Mouse (Mus musculus): ENCODE measurements around the gene Olfr1057. TPM values are rescaled to one million over a fixed set of nuclear protein-coding genes. Genes with fewer than 3 reads are reported as not detected.
"Not testable (repeated sequence)": the region's sequence is repeated elsewhere in the genome, so short reads cannot be mapped to it uniquely, and the experiment has no call there.

The Olfr1057 gene
- not detected for total RNA-seq (2021)
- long read RNA-seq, experiment 1: 0 reads
- long read RNA-seq, experiment 2: 0 reads

DNA sequence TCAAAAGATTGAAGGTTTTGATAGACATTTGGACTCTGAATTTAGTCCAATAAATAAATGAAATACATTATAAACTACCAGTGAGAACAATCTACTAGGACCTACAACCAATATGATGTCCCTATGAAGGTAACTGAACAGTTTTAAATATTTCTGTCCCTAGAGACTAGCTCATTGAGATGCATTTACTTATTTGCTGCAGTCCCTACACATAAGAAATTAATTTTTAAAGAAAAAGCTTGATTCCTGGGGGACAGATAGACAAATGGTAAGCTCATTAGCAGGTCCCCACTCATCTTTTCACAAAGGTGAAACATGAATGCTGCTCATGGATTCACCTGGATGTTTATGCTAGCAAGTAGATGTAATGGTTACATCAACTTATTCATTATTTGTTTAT is at the start of gene Olfr1057:
Olfr1057 (minus strand) TSS at position 101 of the 400 bp plus-strand sequence.
- H3K27ac ChIP-seq: no peak within 1 kb of the TSS
- no peak for DNase-seq (ENCODE audit: low spot score in 2 of 2)
- no peak for TF ChIP-seq CTCF (conservative IDR thresholded peaks at IDR 0.05)
- no peak within 1 kb of the TSS for H3K4me3 ChIP-seq

DNA sequence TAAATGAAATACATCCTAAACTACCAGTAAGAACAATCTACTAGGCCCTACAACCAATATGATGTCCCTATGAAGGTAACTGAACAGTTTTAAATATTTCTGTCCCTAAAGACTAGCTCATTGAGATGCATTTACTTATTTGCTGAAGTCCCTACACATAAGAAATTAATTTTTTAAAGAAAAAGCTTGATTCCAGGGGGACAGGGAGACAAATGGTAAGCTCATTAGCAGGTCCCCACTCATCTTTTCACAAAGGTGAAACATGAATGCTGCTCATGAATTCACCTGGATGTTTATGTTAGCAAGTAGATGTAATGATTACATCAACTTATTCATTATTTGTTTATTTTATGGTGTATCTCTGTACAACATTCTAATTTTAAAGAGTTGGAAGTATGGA is 48.5 kb upstream of the Olfr1057 start, which contains the start of gene Olfr1062:
Olfr1062 (minus strand) TSS at position 101 of the 400 bp plus-strand sequence.
- DNase-seq (ENCODE audit: low spot score in 2 of 2); H3K27ac ChIP-seq; H3K4me3 ChIP-seq: not testable (repeated sequence)

- TF ChIP-seq CTCF (conservative IDR thresholded peaks at IDR 0.05): no peak
- no peak for DNase-seq (ENCODE audit: low spot score in 2 of 2)
- Histone ChIP-seq H3K4me3 (no peak within 1 kb of the TSS), H3K27ac (no peak within 1 kb of the TSS)
These were observed 35.8 kb upstream of the Olfr1057 start, which contains the start of gene Olfr1061 for GRCm38 (mm10) chr2:86413950-86414349. Gene Olfr1061 (minus strand): TSS chr2:86414050.

GRCm38 (mm10) chr2:86395114-86395513 is 16.9 kb upstream of the Olfr1057 start:
- no peak overlapping the region for H3K4me3 ChIP-seq
- H3K27ac ChIP-seq: no peak overlapping the region
- no peak for DNase-seq (ENCODE audit: low spot score in 2 of 2)
- TF ChIP-seq CTCF (conservative IDR thresholded peaks at IDR 0.05): no peak

DNA sequence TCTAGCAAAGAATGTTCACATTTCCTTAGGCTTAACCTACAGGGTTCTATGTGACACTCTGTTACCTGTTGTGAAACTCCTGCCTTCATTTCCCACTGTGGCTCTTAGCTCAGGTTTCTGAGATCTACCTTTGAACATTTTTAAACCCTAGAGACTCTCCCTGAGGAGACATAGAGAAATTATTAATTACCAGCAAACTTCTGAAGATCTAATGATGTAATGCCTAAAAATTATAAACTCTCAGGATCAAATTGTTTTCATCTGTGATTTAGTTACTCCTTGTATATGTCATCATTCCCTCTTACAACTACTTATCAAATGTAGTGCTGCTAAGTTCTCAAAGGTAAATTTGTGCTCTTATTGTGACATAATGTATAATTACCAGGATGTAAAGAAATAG is 10.3 kb upstream of the Olfr1057 start, which contains the start of gene Olfr1058:
Olfr1058 (minus strand) TSS at position 101 of the 400 bp plus-strand sequence.
- H3K4me3 ChIP-seq; DNase-seq (ENCODE audit: low spot score in 2 of 2); H3K27ac ChIP-seq: not testable (repeated sequence)

DNA sequence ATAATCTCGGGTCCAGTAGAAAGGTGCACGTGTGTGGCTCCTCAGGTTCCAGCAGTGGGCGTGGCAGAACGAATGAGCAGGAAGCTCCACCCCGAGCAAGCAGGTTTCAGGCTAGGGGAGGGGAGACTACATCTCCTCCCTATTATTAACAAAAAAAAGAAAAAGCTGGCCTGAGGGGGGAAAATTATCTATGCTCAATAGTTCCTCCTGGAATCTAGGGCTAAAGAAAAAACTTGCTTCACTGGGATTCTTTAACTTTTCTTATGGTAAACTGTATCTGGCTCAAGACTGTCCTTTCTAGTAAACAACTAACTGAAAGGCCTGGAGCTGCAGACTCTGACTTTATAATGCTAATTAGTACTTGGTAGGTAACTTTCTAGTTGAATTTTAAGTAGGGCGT is 11.9 kb downstream of the Olfr1057 start:
- not testable (repeated sequence) for DNase-seq (ENCODE audit: low spot score in 2 of 2)

DNA sequence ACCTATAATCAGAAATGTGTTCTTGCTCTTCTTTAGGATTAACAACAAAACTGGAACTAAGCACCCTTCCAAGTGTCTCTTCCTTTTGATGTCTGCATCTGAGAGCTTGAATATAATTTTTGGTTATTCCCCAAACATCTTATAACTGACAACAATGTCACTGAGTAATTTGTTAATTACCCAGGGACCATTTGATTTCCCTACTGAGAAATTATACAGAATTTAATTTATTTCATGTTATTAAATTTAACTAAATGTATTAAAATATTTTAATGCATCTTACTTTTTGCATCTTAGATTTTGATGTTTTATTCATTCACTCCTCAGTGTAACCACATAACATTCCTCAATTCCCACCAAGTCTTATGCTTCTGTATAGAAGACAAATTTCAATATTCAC is 15.8 kb downstream of the Olfr1057 start, which contains the start of gene Olfr1056:
Olfr1056 (minus strand) TSS at position 101 of the 400 bp plus-strand sequence.
- no peak for DNase-seq (ENCODE audit: low spot score in 2 of 2)
- Histone ChIP-seq H3K4me3 (no peak within 1 kb of the TSS), H3K27ac (no peak within 1 kb of the TSS)
- no peak for TF ChIP-seq CTCF (conservative IDR thresholded peaks at IDR 0.05)

More for the DNA sequence above, 11.9 kb downstream of the Olfr1057 start:
- H3K27ac ChIP-seq, H3K4me3 ChIP-seq: not testable (repeated sequence)

DNA sequence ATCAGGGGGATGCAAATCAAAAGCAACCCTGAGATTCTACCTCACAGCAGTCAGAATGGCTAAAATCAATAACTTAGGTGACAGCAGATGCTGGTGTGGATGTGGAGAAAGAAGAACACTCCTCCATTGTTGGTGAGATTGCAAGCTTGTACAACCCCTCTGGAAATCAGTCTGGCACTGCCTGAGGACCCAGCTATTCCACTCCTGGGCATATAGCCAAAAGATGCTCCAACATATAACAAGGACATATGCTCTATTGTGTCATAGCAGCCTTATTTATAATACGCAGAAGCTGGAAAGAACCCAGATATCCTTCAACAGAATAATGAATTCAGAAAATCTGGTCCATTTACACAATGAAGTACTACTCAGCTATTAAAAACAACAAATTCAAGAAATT is 26.4 kb downstream of the Olfr1057 start:
- peak; percentile 21 to 61 for DNase-seq (ENCODE audit: low spot score in 2 of 2)
- H3K27ac ChIP-seq, H3K4me3 ChIP-seq: not testable (repeated sequence)

GRCm38 (mm10) chr2:86350184-86350583 is 28.0 kb downstream of the Olfr1057 start, which contains the start of gene Olfr1055:
Gene Olfr1055 (minus strand): TSS chr2:86350284.
- Histone ChIP-seq H3K27ac (no peak within 1 kb of the TSS), H3K4me3 (no peak within 1 kb of the TSS)
- DNase-seq (ENCODE audit: low spot score in 2 of 2): no peak
- TF ChIP-seq CTCF (conservative IDR thresholded peaks at IDR 0.05): no peak

DNA sequence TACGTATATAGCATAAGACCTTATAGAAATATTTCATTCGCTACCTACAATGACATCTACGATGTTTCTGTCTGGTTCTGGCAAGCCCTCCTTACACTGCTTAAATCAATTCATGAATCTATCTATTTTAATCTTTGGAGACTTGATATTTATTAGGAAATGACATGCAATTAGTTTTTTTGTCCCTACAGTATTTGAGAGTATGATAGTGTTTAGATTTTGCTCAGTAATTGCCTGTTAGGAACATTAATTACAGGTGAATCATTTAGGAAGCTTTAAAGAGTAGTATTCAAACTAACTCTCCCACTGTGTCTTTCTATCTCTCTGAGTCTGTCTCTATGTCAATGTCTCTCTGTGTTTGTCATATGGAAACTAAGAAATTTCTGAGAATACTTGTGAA is 42.9 kb downstream of the Olfr1057 start, which contains the start of gene Olfr1054:
Olfr1054 (minus strand) TSS at position 101 of the 400 bp plus-strand sequence.
- no peak for DNase-seq (ENCODE audit: low spot score in 2 of 2)
- no peak within 1 kb of the TSS for H3K27ac ChIP-seq
- no peak within 1 kb of the TSS for H3K4me3 ChIP-seq
- TF ChIP-seq CTCF (conservative IDR thresholded peaks at IDR 0.05): no peak

Other genes starting within 250 kb of the Olfr1057 start
- gene Olfr1039, start 242.5 kb downstream of the Olfr1057 start, total RNA-seq (2021): not detected
- gene Olfr1040, start 231.7 kb downstream of the Olfr1057 start, total RNA-seq (2021): not detected
- not detected for gene Olfr1042, start 216.6 kb downstream of the Olfr1057 start, total RNA-seq (2021)
- not detected for gene Olfr1043, start 210.9 kb downstream of the Olfr1057 start, total RNA-seq (2021)
- not detected for gene Olfr1044, start 200.6 kb downstream of the Olfr1057 start, total RNA-seq (2021)
- not detected for gene Olfr52, start 192.7 kb downstream of the Olfr1057 start, total RNA-seq (2021)
- not detected for gene Olfr1045, start 175.4 kb downstream of the Olfr1057 start, total RNA-seq (2021)
- not detected for gene Olfr1046, start 159.1 kb downstream of the Olfr1057 start, total RNA-seq (2021)
- gene Olfr1047, start 147.0 kb downstream of the Olfr1057 start, total RNA-seq (2021): not detected
- not detected for gene Olfr1048, start 138.1 kb downstream of the Olfr1057 start, total RNA-seq (2021)
- gene Olfr1049, start 120.1 kb downstream of the Olfr1057 start, total RNA-seq (2021): not detected
- not detected for gene Olfr1051, start 99.3 kb downstream of the Olfr1057 start, total RNA-seq (2021)
- not detected for gene Olfr1052, start 85.9 kb downstream of the Olfr1057 start, total RNA-seq (2021)
- not detected for gene Olfr1053, start 63.1 kb downstream of the Olfr1057 start, total RNA-seq (2021)
- gene Olfr1054, start 43.0 kb downstream of the Olfr1057 start, total RNA-seq (2021): not detected
- not detected for gene Olfr1055, start 28.1 kb downstream of the Olfr1057 start, total RNA-seq (2021)
- not detected for gene Olfr1056, start 15.9 kb downstream of the Olfr1057 start, total RNA-seq (2021)
- not detected for gene Olfr1058, start 10.2 kb upstream of the Olfr1057 start, total RNA-seq (2021)
- gene Olfr1061, start 35.7 kb upstream of the Olfr1057 start, total RNA-seq (2021): not detected
- gene Olfr1062, start 48.4 kb upstream of the Olfr1057 start, total RNA-seq (2021): not detected
- not detected for gene Olfr1065, start 72.2 kb upstream of the Olfr1057 start, total RNA-seq (2021)
- not detected for gene Olfr1066, start 77.9 kb upstream of the Olfr1057 start, total RNA-seq (2021)
- not detected for gene Olfr228, start 109.0 kb upstream of the Olfr1057 start, total RNA-seq (2021)
- not detected for gene Olfr1076, start 130.1 kb upstream of the Olfr1057 start, total RNA-seq (2021)
- gene Olfr1079, start 164.1 kb upstream of the Olfr1057 start, total RNA-seq (2021): not detected
- gene Olfr1080, start 179.8 kb upstream of the Olfr1057 start, total RNA-seq (2021): not detected
- not detected for gene Olfr1082, start 220.6 kb upstream of the Olfr1057 start, total RNA-seq (2021)